Mouse (Mus musculus) liver, embryonic 11.5 days (tissue): Measurements from ENCODE around the gene Cyth4. TPM values are rescaled to one million over a fixed set of nuclear protein-coding genes. Genes with fewer than 3 reads are reported as not detected.

Source experiments
- ATAC-seq: fragments of 200-750 bp; cut with Nextera tagmentation; replicated peaks from 2 replicates; pipeline ENCODE4 v1.8.0; 2017; ENCODE audit warnings: moderate number of reproducible peaks, mild to moderate bottlenecking, moderate TSS enrichment, moderate library complexity; ENCODE audit not compliant: low FRiP score
- DNase-seq: peaks from one replicate; pipeline ENCODE4 v3.0.0-alpha.2; 2017; ENCODE audit warnings: low spot score
- H3K27ac ChIP-seq: fragments of 300-500 bp; sonication (generic); 2 replicates; pipeline ENCODE4 v1.5.1; 2014; ENCODE audit warnings: mild to moderate bottlenecking, low read depth, low read length, control low read depth
- H3K27me3 ChIP-seq: fragments of 300-500 bp; sonication (generic); replicated peaks from 2 replicates; pipeline ENCODE4 v1.6.1; 2014; ENCODE audit warnings: low read length, mixed read lengths; ENCODE audit not compliant: control insufficient read depth, insufficient read depth
- H3K36me3 ChIP-seq: fragments of 300-500 bp; sonication (generic); 2 replicates; pipeline ENCODE4 v1.6.1; 2014; ENCODE audit warnings: mild to moderate bottlenecking, low read length, moderate library complexity, mixed read lengths; ENCODE audit not compliant: control insufficient read depth, insufficient read depth
- H3K4me1 ChIP-seq: fragments of 300-500 bp; sonication (generic); replicated peaks from 2 replicates; pipeline ENCODE4 v1.6.1; 2014; ENCODE audit warnings: low read length, mixed read lengths; ENCODE audit not compliant: control insufficient read depth, insufficient read depth
- H3K4me2 ChIP-seq: fragments of 300-500 bp; sonication (generic); 2 replicates; pipeline ENCODE4 v1.6.1; 2014; ENCODE audit warnings: mild to moderate bottlenecking, control low read depth, moderate library complexity
- H3K4me3 ChIP-seq: fragments of 300-500 bp; sonication (generic); 2 replicates; pipeline ENCODE4 v1.5.1; 2014; ENCODE audit warnings: low read depth, low read length, control low read depth
- H3K9ac ChIP-seq: fragments of 300-500 bp; sonication (generic); 2 replicates; pipeline ENCODE4 v1.6.1; 2014; ENCODE audit warnings: low read depth, low read length, control low read depth
- H3K9me3 ChIP-seq: fragments of 300-500 bp; sonication (generic); 2 replicates; pipeline ENCODE4 v1.6.1; 2016; ENCODE audit warnings: low read length, inconsistent platforms, mixed read lengths; ENCODE audit not compliant: control insufficient read depth
- WGBS: fragments of 180-500 bp; shearing (Covaris S2); extraction: QIAGEN DNeasy Blood & Tissue Kit; methylation state at CpG from one replicate; pipeline ENCODE4 v1.1.7; 2014; 5-methylcytosine and 5-hydroxymethylcytosine counted together
- polyA plus RNA-seq: library from polyadenylated mRNA; unstranded; fragments of >200 nt; fragmentation: Nextera tagmentation; extraction: Ambion mirVana; gene quantifications from 2 replicates; pipeline ENCODE4 v1.2.1, GENCODE M21; 2014

Gene Cyth4
- polyA plus RNA-seq, 1 experiment from 2014 or later: 7.8 TPM

GRCm38 (mm10) chr15:78590785-78591184 lies 6.1 kb upstream of the Cyth4 start:
- Histone ChIP-seq H3K4me1 (peaks cover 2% of the 10 kb centered on the region), H3K9me3 (no peaks in the 10 kb centered on the region), H3K27me3 (no peaks in the 10 kb centered on the region), H3K4me2 (no peak overlapping the region), H3K4me3 (no peak overlapping the region), H3K27ac (no peak overlapping the region), H3K36me3 (no peaks in the 10 kb centered on the region), H3K9ac (no peak overlapping the region)
- ATAC-seq (no peak), DNase-seq (no peak)
- 65% methylated on average over 6 of the region's 6 CpGs for WGBS

- Histone ChIP-seq H3K4me1 (peaks cover 2% of the 10 kb centered on the region), H3K9me3 (no peaks in the 10 kb centered on the region), H3K27ac (no peak overlapping the region), H3K36me3 (no peaks in the 10 kb centered on the region), H3K27me3 (no peaks in the 10 kb centered on the region), H3K4me3 (no peak overlapping the region), H3K9ac (no peak overlapping the region), H3K4me2 (no peak overlapping the region)
- no peak for DNase-seq
- 51% methylated on average over 15 of the region's 15 CpGs for WGBS
- no peak for ATAC-seq
These were observed 5.0 kb upstream of the Cyth4 start for GRCm38 (mm10) chr15:78591680-78592451.

GRCm38 (mm10) chr15:78592452-78592968 lies 4.3 kb upstream of the Cyth4 start:
- WGBS: 73% methylated on average over 14 of the region's 14 CpGs
- Histone ChIP-seq H3K4me1 (peaks cover 4% of the 10 kb centered on the region), H3K27me3 (no peaks in the 10 kb centered on the region), H3K9me3 (no peaks in the 10 kb centered on the region), H3K4me3 (no peak overlapping the region), H3K4me2 (no peak overlapping the region), H3K27ac (no peak overlapping the region), H3K9ac (no peak overlapping the region), H3K36me3 (no peaks in the 10 kb centered on the region)
- DNase-seq (no peak), ATAC-seq (no peak)

- 82% methylated on average over 7 of the region's 7 CpGs for WGBS
- no peak for ATAC-seq
These were observed 2.9 kb upstream of the Cyth4 start for GRCm38 (mm10) chr15:78593896-78594425.

GRCm38 (mm10) chr15:78594831-78595230 lies 2.0 kb upstream of the Cyth4 start:
- Histone ChIP-seq H3K27ac (no peak overlapping the region), H3K4me2 (no peak overlapping the region), H3K9me3 (no peaks in the 10 kb centered on the region), H3K4me1 (peaks cover 4% of the 10 kb centered on the region; the same call in 1 of the 2 replicates), H3K36me3 (no peaks in the 10 kb centered on the region), H3K27me3 (no peaks in the 10 kb centered on the region), H3K9ac (no peak overlapping the region), H3K4me3 (no peak overlapping the region)
- 89% methylated on average over 2 of the region's 2 CpGs for WGBS
- ATAC-seq (no peak), DNase-seq (no peak)

More at GRCm38 (mm10) chr15:78593896-78594425, 2.9 kb upstream of the Cyth4 start:
- Histone ChIP-seq H3K27ac (no peak overlapping the region), H3K4me2 (no peak overlapping the region), H3K4me3 (no peak overlapping the region), H3K4me1 (peaks cover 4% of the 10 kb centered on the region; the same call in 1 of the 2 replicates), H3K36me3 (no peaks in the 10 kb centered on the region), H3K9me3 (no peaks in the 10 kb centered on the region), H3K9ac (no peak overlapping the region), H3K27me3 (no peaks in the 10 kb centered on the region)
- DNase-seq: no peak

GRCm38 (mm10) chr15:78595468-78595867 lies 1.4 kb upstream of the Cyth4 start:
- Histone ChIP-seq H3K36me3 (no peaks in the 10 kb centered on the region), H3K9ac (no peak overlapping the region), H3K27me3 (no peaks in the 10 kb centered on the region), H3K4me1 (peaks cover 4% of the 10 kb centered on the region; the same call in 1 of the 2 replicates), H3K4me3 (no peak overlapping the region), H3K9me3 (no peaks in the 10 kb centered on the region), H3K4me2 (no peak overlapping the region), H3K27ac (no peak overlapping the region)
- DNase-seq: no peak
- 61% methylated on average over 5 of the region's 5 CpGs for WGBS
- no peak for ATAC-seq

GRCm38 (mm10) chr15:78596504-78596903 lies 343 bp upstream of the Cyth4 start:
- no peak overlapping the region for H3K9ac ChIP-seq
- no peaks in the 10 kb centered on the region for H3K27me3 ChIP-seq
- ATAC-seq: no peak
- WGBS: 53% methylated on average over 6 of the region's 6 CpGs
- no peak overlapping the region; the same call in 1 of the 2 replicates for H3K27ac ChIP-seq
- H3K9me3 ChIP-seq: no peaks in the 10 kb centered on the region
- peak overlapping the region; percentile 49 for H3K4me2 ChIP-seq
- no peak for DNase-seq
- peaks cover 4% of the 10 kb centered on the region; the same call in 1 of the 2 replicates for H3K4me1 ChIP-seq
- H3K36me3 ChIP-seq: no peaks in the 10 kb centered on the region
- peak overlapping the region; percentile 41; the same call in 1 of the 2 replicates for H3K4me3 ChIP-seq

GRCm38 (mm10) chr15:78597729-78598128 lies 882 bp downstream of the Cyth4 start:
- peak; percentile 40 for DNase-seq
- H3K36me3 ChIP-seq: no peaks in the 10 kb centered on the region
- 22% methylated on average over 4 of the region's 4 CpGs for WGBS
- ATAC-seq: peak; percentile 62
- no peaks in the 10 kb centered on the region for H3K27me3 ChIP-seq
- peak overlapping the region; percentile 34; the same call in 1 of the 2 replicates for H3K9ac ChIP-seq
- H3K27ac ChIP-seq: peak overlapping the region; percentile 55
- H3K4me2 ChIP-seq: peak overlapping the region; percentile 49
- peak overlapping the region; percentile 41 for H3K4me3 ChIP-seq
- H3K9me3 ChIP-seq: no peaks in the 10 kb centered on the region
- H3K4me1 ChIP-seq: peaks cover 4% of the 10 kb centered on the region; the same call in 1 of the 2 replicates
